Mouse (Mus musculus) Muller cell, postnatal 12 days (primary cell): ENCODE results near the gene E130308A19Rik.

Source experiments
- DNase-seq: peaks from one replicate; pipeline ENCODE4 v3.0.0-alpha.2; 2015; ENCODE audit errors: inconsistent ontology term

The E130308A19Rik gene

DNA sequence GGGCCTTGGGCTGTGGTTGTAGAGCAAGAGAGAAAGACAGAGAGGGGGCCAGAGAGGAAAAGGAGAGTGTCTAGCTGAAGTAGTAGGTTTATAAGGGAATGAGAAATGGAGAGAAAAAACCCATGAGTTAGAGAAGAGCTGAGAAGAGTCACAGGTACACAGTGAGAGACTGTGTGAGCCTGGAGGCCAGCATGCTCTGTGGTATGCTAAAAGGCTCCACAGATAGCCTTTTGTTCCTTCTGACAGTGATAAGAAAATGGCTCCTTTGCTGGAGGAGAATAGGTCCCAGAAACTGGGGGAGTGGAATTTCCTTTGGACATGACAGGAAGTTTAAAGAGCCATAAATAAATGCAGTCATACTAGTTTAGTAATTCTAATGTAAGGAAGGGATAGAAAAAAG, 13.2 kb downstream of the E130308A19Rik start:
- no peak for DNase-seq

DNA sequence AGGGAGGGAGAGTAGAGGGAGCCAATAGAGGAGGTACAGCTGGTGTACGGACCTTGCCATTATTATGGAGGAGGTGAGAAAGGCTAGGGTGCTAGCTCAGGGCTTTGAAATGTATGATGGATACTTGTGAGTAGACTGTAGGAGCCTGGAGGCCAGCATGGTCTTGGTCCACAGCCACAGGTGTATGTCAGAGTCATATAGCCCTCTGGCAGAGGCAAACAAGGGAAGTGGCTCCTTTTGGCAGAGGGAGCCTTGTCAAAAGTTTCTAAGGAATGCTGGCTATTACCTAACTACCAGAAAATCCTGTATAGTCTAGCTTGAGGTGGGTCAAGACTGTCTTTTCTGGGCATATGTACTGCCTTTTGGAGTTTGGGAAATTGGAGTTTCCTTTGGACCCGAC, 14.7 kb downstream of the E130308A19Rik start:
- no peak for DNase-seq

DNA sequence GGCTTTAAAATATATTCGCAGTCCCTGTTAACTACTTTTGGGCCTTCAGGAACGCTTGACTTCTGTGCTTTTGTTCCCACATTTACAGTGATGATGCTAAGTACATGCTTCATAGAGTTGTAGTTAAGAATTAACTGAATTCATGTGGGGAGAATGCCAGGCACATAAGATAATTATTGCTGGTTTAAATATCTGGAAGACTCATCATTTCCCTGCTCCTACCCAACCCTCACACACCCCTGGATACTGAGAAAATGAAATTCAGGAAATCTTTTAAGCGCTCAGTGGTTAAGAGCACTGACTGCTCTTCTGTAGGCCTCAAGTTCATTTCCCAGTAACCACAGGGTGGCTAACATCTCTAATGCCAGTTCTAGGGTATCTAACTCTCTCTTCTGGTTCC, 16.0 kb downstream of the E130308A19Rik start:
- DNase-seq, result no peak

DNA sequence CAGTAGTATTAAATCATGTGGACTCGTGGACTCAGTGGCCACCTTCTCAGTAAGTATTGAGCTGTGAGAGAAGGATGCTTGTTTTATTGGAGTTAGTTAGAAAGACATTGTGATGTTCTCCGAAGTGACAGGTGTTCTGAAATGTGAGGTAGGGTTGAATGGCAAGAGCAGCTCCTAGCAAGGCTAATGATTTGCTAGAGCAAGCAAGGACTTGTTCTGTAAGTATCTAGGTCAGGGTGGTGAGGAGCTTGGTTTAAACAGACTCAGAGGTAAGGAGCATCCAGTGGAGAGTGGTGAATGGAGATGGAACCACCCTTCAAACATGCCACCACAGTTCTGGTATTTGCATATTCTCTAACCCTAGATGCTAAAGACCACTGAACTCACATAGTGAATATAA, 16.6 kb downstream of the E130308A19Rik start:
- DNase-seq, result no peak

DNA sequence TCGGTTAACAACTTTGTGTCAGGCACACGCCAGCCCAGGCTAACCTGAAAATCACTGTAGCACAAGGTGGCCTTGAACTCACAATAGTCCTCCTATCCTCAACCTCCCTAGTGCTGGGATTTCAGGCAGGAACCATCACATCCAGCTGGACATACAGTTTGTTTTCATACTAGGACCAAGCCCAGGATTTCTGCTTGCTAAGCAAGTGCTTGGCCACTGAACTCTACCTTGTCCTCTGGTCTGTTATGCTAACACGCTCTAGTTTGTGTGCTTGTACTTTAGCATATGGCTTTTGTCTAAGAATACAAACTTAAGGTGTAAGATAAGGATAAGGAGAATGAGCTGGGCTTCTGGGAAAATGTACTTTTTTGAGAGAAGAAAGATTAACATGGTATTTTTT, 18.4 kb downstream of the E130308A19Rik start:
- DNase-seq, result no peak

DNA sequence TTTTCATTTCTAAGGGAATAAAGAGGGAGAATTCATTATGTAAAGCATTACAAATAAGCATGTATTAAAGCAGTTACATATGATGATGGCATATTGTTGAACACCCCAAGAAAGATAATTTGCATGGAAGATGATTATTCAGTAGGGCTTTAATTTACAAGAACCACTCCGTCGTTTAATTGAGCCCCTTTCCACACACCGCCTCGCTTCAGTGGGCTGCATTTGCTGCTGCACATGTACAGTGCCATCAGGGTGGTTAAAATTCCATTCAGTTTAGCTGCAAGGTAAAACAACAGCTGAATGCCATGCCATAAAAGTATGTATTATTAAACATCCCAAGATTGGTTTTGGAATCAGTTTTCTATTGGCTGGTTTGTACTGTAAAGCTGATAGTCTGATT, 19.0 kb downstream of the E130308A19Rik start:
- DNase-seq, result no peak

DNA sequence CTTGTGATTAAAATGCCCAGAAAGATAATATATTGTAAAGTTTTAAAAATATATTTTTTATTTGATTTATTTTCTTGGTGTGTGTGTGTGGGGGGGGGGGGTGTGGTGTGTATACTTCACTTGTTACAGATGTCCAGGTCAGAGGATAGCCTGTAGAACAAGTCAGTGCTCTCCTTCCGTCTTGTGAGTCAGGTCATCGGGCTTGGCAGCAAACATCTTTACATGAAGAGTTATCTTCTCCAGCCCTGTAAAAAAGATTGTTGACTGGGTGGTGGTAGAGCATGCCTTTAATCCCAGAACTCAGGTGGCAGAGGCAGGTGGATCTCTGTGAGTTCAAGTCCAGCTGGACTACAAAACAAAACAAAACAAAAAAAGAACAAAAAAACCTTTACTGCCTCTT, 19.6 kb downstream of the E130308A19Rik start:
- no peak for DNase-seq

DNA sequence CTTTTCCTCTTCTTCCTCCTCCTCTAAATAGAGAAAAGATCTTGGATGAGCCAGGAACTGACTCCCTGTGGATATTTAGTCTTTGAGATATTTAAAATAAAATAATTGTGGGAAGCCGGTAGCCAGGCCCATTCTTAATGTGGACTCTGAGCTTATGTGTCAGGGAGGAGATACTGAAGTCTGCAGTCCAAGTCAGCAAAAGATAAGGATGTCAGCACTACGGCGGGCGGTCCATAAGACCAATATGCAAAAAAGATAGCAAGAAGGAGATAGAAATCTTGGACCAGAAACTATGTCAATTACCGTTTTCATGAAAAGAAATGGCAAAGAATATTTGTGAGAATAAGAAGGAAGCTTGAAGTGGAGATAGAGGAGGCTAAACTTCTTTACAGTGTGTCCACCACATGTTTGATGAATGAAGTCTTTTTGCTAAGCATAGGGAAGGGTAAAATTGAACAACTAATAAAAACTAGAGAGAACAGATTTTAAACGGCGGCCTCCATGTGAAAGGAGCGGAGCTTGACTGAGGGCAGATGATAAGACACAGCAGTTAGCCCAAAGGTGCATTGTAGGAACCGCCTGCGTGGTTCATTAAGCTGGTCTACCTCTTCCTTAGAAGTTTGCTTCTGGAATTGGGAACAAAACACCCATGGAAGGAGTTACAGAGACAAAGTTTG, 20.1 kb downstream of the E130308A19Rik start:
- no peak for DNase-seq

DNA sequence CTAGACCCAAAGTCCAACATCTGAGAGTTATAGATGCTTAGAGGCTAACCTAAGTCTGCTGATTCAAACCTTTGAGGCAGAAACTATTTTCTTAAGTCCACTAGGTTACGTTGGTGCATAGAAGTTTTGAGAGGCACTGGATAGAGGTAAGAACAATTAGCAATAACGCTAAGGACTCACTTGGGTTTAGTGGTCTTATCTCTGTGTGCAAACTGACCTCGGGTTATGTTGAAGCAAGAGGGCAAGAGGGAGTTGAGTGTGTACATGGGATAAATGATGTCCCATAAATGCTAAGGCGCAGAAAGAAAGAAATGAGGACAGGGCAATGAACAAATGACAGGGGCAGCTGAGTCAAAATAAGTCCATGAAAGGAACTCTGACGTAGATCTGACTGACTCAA, 23.1 kb downstream of the E130308A19Rik start:
- no peak for DNase-seq

DNA sequence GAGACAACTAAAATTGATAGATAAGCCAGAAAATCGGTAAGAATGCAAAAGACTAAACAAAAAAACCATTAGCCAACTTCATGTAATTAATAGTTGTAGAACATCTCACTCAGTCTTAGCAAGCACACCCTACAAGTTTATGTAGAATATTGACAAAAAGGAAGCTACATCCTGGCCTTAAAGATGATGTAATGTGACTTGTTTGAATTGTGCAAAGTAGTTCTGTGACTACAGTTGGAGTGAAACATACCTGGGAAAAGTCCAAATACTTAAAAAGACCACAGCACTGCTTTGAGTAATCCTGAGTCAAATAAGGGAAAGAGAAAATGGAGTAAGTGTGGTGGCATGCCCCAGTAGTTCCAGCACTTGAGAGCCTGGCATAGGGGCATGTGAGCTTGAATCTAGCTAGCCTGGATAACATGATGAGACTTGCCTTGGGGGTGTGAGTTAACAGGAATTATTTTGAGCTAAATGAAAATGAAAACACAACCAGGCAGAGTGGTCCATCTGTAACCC, 26.2 kb downstream of the E130308A19Rik start:
- peak; percentile 11 for DNase-seq

DNA sequence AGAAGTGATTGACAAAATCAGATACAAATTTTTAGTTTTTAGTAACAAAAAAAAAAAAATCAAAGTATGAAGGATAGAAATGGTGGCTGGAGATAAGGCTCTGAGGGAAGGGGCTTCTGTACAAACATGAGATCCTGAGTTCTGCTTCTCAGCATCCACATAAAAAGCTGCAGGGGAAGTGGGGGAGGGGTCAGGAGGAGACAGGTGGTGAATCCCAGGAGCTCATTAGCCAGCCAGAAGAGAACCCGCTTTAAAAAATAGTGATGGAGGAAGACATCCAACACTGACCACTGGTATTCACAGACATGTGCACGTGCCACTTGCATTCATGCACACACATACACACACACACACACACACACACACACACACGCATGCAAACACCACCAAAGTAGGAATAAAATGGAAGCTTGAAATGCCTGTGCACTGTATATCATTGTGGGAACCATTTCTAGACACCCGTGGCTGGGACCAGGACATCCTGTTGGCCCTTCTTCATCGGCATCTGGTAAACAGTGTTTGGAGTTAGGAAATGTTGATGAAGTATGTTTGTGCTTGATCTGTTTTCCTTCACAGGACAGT, 30.1 kb downstream of the E130308A19Rik start:
- DNase-seq, result no peak

DNA sequence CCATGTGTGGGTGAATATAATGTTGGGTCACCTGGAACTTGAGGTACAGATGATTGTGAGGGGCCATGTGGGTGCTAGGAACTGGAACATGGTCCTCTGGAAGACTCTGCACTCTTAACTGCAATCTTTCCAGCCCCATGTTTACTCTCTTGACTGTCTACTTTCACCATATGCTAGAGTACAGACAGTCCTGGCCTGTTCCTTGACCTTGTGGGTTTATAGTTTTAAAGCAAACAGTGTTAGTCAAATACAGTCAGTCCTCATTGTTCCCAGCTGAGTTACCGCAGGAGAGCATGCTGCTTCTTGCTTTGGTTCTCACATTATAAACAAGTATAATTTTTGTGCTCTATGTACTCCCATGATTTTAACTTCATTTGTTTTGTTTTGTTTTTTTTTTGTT, 36.2 kb downstream of the E130308A19Rik start:
- DNase-seq, result no peak

DNA sequence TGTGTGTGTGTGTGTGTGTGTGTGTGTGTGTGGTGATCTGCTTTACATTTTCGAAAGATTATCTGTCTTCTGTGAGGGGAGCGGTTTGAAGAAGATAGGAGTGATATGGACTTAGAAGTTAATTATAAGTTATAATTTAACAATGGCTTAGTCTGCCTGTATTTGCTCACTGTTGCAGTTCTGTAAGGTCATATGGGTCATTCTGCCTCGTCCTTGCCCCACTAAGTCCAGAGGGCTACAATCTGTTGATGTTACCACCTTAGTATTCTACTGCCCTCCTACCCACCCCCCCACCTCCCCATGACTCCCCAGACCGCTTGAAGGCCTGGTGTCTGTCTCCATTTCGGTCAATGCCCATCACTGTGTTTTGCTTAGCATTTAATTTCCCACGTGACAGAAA, 37.4 kb downstream of the E130308A19Rik start:
- no peak for DNase-seq

DNA sequence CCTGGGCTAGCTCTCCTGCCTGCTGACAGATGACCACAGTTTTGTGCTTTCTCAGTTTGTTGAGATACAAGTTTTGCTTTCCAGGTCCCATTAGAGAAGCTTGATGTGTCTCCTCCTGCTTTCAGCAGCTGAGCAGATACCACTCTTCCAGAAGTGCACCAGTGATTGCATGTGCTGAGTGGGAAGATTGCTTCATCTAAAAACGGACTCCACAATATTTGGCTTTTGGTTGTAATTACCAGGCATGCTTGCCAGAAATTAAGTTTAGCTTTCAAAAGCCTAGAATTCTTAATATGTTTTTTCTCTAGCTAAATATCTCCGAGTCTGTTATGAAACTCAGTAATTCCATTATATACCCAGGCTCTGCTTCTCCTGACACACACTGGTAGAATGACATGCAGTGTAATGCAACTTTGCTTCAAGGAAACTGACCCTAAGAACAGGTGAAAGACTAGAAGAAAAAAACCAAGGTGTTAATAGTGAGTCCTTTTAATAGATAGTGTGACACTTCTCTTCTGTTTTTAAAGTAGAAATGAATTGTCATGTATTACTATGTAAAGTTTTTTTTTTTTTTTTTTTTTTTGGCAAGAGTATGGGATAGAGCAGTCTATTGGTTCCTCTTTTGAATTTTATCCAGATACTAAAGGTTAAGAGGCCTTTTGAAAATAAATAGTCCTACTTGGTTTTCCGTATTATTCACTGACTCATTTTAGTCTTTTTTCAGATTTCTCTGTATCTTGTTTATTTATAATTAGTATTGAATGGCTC, 40.7 kb downstream of the E130308A19Rik start:
- DNase-seq, result no peak

DNA sequence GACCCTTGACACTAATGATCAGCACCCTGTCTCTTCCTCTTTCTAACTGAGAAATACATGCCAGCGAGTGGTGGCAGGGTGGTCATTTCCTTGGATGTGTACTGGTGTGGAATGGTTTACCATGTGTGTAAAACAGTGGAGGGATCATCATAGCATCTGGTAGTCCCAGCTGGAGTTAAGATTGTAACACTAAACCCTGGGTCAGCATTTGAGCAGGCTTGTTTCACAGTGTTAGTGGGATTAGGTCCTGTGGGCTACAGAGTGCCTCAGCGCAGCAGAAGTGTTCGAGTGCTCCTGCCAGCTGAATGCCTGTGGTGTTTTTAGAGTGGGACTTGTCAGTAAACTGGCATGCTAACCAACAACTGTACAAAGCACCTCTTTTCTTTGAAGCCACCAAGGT, 42.0 kb downstream of the E130308A19Rik start:
- DNase-seq, result no peak

DNA sequence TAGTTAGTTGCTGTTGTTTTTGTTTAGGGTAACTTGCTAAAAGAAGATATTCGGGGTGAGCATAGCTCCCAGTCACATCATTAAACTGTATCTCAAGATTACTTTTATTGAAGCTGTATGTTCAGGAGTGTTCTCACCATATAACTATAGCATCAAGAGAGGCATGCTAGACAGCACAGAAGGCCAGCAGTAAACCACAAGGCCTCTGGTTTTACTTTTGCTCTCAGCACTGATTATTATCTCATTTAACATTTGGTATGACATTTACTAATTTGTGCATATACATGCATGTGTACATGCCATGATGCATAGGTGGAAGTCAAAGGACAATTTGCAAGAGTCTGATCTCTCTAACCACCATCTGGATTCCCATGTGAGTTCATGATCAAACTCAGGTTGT, 43.1 kb downstream of the E130308A19Rik start:
- DNase-seq, result no peak

DNA sequence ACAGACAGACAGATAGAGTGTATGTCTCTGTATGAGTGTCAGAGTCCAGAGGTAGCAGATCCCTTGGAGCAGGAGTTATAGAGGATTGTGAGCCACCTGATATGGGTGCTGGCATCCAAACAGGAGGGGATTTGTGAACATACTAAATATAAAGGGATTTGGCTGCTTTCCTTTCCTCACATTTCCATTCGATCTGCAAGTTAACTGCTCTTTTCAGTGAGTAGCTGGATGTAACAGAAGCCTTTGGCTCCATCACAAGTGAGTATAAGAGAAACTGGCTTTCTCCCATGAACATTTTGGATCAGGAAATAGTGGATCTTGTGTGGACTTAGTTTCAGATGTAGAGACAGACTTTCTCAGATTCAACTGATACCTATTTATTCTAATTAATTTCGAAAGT, 44.0 kb downstream of the E130308A19Rik start:
- DNase-seq, result no peak

DNA sequence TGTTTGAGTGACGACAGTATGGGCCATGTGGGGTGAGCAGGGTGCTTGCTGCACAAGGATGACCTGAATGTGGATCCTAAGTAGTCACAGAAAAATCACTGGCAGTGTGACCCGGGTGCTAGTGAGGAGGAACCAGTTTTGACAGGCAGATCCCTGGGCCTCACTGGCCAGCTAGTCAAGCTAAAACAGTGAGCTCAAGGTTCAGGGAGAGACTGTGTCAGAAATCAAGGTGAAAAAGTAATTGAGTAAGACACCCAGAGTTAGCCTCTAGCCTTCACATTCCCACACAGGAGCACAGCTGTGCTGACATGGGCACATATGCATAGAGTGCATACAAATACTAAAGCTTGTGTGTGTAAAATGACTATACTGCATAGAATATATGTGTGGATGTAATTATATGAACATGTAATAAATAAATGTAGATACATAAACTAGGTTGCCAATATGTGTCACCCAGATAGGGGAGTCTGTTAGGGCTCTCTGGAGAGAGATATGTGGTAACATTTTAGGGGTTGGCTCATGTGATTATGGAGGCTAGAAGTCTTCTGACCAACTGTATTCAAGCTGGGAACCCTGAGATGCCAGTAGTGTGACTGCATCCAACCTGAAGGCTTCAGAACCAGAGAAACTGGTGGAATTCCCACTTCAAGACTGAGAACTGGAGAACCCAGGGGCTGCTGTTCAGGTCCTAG, 47.6 kb downstream of the E130308A19Rik start:
- no peak for DNase-seq

DNA sequence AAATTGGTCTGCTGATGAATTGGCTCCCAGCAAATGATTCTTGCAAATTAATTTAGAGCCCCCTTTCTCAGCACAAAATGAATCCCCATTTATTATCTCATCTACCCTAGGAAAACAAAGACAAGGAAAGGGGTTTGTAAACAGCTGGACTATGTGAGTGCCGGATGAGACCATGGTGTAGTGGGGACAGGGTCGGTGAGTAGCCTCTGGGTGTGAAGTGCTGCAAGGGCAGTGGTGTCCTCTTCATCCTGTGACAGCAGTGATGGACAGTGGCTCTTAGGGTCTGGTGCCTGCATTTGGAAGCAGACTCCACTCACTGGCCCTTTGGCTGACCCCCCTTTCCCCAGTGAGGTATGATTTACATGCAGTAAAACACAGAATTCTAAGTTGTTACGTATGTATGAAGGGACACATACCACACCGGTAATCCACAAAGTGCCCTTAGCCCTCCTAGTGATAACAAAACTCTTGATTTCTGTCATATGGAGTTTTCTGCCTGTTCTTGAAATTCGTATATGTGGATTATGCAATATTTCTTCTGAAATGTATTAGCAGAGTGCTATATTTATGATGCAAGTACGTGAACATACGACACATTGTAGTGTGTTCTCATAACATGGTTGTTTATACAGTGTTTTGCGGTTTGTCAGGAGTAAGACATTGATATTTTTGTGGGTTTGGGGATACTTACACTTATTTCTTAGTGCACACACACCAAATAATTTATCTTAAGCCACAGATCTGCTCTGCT, 49.1 kb downstream of the E130308A19Rik start:
- no peak for DNase-seq

DNA sequence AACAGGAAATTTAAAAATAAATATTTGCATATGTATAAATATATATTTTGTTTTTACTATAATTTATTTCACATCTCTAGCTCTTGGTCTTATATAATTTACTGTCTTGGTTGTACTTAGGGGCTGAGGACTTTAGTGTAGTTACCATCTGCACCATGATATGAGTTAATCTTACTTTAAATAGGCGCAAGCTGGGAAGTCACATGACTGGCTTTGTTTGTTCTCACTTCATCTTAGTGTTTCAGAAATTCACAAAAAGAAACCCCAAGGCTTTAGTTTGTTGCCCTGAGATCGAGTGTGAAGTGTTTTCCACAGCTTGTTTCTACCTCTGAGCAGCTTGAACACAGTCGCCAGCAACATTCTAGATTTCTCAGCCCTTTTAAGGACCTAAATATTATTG, 49.7 kb downstream of the E130308A19Rik start:
- DNase-seq, result no peak

DNA sequence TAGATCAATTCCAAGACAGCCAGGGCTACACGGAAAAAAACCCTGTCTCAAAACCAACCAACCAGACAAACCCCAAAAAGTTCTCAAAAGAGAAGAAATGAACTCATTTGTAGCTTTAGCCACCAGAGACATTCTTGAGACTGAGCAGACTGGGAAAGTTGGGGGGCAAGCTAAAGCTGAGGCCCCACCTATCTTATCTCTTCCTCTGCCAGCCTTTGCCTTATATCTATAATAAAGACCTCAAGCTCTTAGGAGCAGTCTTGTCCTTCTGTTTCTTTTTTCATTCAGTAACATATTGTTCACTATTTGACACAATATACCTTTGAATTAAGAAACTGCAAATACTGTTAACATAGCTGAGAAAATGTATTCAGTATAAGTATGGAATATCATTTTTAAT, 55.4 kb downstream of the E130308A19Rik start:
- DNase-seq, result no peak

DNA sequence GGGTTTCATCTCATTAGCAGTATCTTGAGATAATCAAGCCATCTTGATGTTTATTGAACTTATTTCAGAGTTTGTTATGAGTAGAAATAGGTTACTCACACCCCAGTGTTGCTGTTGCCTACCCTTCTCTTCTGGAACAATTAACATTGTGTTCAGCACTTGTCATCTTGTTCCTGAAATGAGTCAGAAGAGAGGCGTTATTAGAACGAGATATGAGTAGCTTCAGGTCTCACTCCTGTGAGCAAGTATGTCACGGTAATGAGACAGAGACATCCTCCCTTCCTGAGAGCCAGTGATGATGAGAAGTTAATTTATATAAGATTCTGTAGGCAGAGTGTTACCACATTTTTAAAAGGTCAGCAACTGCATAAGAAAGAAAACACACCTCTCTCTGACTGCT, 56.5 kb downstream of the E130308A19Rik start:
- peak; percentile 61 for DNase-seq
